Mouse (Mus musculus): Measurements from ENCODE around the gene Mpdz.
A peak's percentile ranks its signal among the peaks of the same experiment; 100 is the strongest.

Mpdz gene

GRCm38 (mm10) chr4:81392869-81393268, 49.7 kb downstream of the Mpdz start:
- DNase-seq (ENCODE audit: low spot score), result no peak

DNA sequence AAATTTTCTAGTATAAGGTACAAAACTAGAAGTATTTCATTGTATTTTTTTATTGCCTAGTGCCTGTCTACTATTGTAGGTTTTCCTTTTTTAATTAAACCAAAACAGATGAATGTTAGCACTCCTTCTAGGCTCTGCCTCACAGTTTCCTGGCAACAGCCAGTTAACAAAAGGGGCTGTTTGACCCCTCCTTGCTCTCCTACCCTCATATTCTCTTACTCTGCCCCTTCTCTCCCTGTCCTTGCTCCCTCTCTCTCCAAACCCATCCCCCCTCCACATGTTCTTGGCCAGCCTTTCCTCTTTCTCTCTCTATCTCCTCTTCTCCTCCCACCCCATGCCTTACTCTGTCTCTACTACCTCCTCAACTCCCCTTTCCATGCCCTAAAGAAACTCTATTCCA, 53.4 kb downstream of the Mpdz start:
- no peak for DNase-seq (ENCODE audit: low spot score)

GRCm38 (mm10) chr4:81387644-81388043, 55.0 kb downstream of the Mpdz start:
- DNase-seq (ENCODE audit: low spot score), result no peak

GRCm38 (mm10) chr4:81372355-81372754, 70.3 kb downstream of the Mpdz start:
- DNase-seq (ENCODE audit: low spot score), result no peak

DNA sequence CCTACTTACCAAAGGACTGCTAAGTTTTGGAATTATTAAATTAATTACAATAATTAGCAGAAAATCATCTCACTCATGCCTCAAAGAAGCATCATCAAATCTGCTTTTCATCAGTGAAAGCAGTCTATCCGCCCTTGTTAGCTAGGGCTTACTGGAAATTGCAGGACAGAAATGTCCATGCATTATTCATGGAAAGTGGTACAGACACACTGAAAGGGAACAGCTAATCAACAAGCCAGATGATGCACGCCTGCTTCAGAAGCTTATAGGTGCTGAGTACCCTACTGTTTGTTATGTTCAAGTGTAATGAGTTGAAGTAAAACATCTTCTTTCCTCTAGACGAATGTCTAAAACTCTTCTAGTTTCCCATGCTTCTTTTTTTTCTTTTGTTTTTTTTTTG, 91.2 kb downstream of the Mpdz start:
- no peak for DNase-seq (ENCODE audit: low spot score)

DNA sequence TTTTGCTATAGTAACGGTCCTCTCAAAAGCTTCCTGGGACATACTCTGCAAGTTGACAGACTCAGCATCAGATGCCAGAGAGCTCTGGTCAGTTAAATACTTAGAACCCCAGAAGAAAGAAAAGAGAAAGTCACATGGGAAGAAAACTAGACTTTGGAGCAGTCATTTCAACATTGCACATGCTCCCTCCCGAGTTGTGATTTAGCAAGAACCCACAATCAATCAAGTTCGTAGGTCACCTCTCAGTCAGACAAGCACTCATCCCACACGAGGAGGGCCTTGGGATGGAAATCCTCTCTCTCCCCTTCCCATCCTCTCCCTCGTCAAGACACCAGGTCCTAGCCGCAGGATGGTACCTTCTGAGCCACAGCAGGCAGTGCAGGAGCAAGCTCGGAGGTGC, 94.0 kb downstream of the Mpdz start:
- DNase-seq (ENCODE audit: low spot score), result no peak

- no peak for DNase-seq (ENCODE audit: low spot score)
Observed at GRCm38 (mm10) chr4:81345141-81345540, 97.5 kb downstream of the Mpdz start.

DNA sequence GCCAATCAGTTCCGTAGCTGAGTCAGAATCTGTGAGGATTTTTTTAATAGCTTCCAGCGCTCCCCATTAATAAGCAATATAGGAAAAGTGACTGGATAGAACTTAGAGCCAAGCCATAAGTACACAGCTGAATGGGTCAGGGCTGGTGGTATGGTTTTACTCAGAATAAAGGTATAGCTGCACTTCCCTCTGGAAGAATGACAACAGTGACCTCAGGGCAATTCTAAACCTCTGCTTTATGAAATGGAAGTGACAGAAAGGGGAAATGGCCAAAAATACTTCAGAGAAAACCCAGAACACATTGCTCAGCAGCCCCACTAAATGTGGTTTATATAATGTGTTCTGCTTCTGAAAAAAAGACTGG, 109.0 kb downstream of the Mpdz start:
- DNase-seq (ENCODE audit: low spot score), result no peak

DNA sequence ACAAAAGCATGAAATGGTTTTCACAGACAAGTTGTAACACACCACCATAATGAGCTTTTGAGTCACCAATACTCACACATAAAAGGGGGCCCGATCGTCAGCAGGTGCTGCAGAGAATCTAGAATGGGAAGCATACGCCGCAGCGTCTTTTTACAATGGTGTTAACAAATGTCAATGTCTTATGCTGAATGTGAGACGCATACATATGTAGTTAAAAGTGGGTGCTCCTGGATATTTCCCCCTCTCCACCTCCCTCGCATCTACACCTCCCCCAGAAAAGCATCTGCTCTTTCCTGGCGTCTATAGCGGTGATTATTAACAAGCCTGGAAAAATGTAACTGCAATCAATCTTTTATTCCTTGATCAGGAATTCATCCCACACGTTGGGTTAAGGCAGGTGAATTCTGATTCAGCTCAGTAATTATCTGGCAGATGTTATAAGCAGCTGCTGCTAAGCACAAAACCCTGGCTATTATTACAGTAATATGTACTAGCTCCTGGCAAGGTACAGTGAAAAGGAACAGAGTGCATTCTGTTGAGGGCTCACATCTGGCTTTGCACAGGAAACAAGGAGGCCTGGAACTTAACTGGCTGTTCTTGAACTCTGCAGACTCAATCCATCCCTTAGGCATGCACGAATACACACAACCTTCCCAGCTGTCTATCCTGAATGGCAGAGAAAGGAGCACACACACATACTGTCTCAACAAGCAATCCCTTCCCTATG, 109.6 kb downstream of the Mpdz start:
- no peak for DNase-seq (ENCODE audit: low spot score)

DNA sequence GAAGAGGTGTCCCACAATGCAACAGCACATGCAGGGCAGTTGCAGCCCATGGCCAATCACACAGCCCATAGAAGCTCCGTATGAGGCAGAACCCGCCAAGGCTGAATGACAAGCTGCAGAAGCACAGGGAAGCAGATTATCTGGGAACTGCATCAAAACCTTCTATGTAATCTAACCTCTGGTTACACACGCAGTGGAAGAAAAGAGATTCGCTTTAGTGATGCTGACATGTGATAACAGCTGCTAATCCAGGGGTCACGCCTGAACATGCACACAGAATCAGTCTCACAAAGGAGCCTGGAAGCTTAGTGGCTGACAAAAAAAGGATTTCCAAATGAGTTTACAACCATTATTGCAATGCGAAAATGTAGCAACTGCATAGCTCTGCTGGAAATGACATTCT, 110.2 kb downstream of the Mpdz start:
- peak; percentile 15 for DNase-seq (ENCODE audit: low spot score)

GRCm38 (mm10) chr4:81327694-81328093, 114.9 kb downstream of the Mpdz start:
- no peak for DNase-seq (ENCODE audit: low spot score)

DNA sequence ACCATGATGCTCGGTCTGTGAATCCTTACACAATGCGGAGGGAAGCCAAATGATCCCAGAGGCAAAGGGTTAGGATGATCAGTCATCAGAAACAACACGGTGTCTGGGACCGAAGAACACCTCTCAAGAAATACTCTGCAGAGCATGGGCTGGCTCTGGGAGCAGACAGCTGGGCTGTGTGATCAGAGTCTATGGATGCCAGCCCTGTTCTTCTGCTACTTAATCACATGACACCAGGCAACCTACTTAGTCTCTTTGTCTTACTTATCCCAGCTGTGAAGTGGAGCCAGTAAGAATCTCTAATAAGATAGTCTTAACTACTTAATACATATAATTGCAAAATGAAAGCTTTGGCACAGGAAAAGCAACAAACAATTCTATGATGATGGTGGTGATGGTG, 118.8 kb downstream of the Mpdz start:
- DNase-seq (ENCODE audit: low spot score), result no peak

DNA sequence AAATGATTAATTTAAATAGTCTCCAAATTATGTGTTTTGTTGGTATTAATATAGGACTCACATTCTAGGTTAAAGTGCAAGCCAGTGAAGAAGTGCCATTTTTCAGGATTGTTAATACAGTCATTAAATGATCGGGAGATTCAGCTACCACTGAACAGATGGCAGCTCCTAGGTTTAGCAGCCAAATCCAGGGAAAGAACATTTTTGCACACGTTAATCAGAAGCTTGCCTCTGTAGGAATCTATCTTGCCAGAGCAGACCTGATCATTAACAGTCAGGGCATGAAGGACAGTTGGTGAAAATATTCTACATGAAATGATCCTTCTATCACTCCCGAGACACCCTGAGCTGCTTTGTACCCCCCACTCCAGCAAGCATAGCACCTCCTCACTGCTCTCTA, 120.4 kb downstream of the Mpdz start:
- DNase-seq (ENCODE audit: low spot score), result no peak

DNA sequence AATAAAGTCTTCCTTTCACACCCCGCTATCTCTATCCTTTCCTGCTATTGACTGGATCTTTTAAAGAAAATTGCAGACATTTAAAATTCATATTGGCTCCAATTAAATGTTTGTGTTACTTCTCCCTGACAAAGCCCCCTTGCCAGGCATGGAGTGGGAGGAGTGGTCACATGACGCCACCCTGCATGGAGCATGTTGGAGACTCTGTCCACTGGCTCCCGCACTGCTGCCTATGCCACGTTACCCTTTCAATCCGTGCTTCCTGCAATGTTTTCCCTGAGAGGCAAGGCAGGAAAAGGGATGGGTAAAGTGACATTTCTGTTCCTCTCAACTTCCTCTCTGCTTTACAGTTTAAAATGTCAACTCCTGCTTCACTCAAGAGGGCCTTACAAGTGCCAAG, 128.0 kb downstream of the Mpdz start:
- DNase-seq (ENCODE audit: low spot score), result no peak

DNA sequence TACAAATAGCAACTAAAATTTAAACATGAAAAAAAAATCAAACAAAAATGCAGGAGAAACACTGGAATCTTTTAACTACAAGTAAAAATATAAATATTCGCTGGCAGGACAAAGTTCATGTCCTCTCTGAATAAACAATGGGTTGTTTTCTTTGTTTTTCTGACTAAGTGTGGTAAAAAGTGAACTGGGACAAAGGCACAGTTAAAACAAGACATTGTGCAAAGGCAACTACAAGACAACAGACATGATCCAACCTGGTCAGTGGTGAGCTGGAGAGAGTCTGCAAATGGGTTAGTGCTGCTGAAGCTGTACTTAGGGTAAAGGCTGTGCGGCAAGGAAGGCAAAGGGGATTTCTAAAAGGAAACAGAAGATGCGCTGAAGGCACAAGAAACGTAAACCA, 129.4 kb downstream of the Mpdz start:
- DNase-seq (ENCODE audit: low spot score), result no peak

- peak; percentile 41 for DNase-seq (ENCODE audit: low spot score)
Observed at GRCm38 (mm10) chr4:81310168-81310474, 132.5 kb downstream of the Mpdz start.

DNA sequence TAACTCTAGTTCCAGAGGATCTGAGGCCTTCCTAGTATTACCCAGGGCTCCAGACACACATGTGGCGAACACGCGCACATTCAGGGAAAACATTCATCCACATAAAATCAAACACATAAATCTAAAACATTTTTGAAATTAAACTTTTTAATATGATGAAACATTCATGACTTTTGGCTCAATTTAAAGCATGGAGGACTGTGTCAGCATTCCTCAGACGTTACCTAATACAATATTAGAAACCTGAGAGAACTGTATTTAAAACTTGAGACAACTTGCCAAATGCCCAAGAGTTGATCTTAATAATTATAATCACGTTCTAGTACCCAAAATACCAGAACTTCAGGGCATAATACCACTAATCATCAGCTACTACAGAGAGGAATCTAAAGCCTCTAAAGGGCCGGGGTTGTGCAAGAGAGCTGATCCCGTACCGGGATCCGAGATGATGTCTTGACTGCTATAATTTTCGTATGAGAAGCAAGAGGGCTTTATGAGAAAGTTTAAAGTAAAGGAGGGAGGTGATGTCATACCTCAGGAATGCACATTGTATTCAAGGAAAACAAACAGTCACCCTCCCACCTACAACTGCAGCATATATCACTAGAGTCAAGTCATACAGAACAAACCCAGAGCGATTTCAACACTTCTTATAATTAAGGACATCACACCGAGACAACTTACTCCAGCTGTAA, 133.0 kb downstream of the Mpdz start:
- DNase-seq (ENCODE audit: low spot score), result no peak

GRCm38 (mm10) chr4:81307596-81308265, 134.9 kb downstream of the Mpdz start:
- no peak for DNase-seq (ENCODE audit: low spot score)

DNA sequence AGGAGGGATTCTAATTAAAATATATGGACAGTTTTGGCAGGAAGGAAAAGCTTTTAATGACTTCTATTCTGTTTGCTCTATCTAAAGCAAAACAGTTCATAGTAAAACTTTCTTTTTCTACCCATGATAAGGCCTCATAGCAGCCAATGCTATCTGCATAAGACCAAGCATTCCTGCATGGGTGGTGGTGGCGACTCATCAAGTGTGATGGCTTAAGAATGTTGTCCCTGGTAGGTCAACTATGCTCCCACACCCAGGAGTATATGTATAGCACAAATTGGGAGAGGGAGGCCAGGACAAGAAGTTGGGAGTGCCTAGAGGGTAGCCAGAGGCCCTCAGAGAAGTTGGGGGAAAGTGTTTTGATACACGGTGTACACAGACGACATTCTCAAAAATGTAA, 140.6 kb downstream of the Mpdz start:
- DNase-seq (ENCODE audit: low spot score), result no peak

DNA sequence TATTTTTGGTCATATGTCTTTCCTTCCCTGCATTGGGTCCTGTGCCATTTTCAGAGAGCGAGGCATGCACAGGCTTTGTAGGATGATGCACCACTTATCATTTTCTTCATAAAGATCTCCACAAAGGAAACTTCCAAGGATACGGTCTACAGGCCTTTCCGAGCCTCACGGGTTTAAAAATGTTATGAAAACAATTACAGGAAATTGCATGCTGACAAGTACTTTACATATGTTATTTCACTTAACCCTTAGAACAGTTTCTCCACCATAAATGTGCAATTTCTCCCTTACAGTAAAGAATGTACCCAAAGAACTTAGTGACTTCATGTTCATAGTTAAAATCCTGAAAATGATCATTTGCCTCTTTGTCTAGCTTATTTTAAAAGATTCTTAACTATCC, 144.2 kb downstream of the Mpdz start:
- DNase-seq (ENCODE audit: low spot score), result no peak

- DNase-seq (ENCODE audit: low spot score), result no peak
Observed at GRCm38 (mm10) chr4:81293309-81293708, 149.3 kb downstream of the Mpdz start.

DNA sequence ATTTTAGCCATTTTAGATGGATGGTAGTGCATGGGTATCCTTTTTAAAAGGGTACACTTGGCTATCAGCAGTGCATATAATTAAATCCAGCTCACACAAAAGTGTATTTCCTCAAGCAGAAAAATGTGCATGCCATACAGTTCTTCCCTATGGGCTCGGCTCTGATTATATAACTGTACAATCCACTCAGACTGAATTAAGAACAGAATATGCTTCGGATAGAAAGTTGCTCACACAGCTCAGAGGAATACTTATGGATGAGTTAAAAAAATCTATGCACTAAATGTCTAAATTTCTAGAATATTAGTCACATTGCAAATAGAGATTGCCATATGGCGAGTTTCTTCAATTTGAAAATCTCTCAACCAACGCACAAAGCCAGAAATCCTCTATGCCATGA, 157.1 kb downstream of the Mpdz start:
- no peak for DNase-seq (ENCODE audit: low spot score)

- no peak for DNase-seq (ENCODE audit: low spot score)
Observed at GRCm38 (mm10) chr4:81283611-81284010, 159.0 kb downstream of the Mpdz start.

- DNase-seq (ENCODE audit: low spot score), result no peak
Observed at GRCm38 (mm10) chr4:81283081-81283480, 159.5 kb downstream of the Mpdz start.

All from urinary bladder, postnatal 14 days (tissue).